Mouse (Mus musculus): ENCODE measurements around the gene Tmprss13.

Tmprss13 gene

GRCm38 (mm10) chr9:45382336-45382735, 63.4 kb downstream of the Tmprss13 start:
- DNase-seq (ENCODE audit: extremely low read depth, low read depth) = no peak

DNA sequence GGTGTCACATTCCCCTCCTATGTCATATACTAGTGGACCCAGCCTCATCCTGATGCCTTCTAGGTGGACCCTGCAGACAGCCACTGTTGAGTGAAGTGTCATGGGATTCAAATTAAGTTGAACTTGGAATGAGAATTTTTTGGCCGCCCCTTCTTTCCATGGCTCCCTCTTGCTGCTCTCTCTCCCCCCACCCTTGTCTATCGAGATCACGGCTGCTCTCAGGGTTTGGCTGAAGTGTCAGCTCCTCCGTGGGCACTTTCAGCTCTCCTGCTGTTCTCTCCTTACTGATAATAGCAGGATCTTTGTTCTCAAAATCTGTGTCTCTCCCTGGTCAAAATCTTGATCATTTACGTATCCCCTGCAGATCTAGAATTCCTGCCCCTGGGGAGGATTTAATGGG, 63.9 kb downstream of the Tmprss13 start:
- DNase-seq (ENCODE audit: extremely low read depth, low read depth) = no peak

DNA sequence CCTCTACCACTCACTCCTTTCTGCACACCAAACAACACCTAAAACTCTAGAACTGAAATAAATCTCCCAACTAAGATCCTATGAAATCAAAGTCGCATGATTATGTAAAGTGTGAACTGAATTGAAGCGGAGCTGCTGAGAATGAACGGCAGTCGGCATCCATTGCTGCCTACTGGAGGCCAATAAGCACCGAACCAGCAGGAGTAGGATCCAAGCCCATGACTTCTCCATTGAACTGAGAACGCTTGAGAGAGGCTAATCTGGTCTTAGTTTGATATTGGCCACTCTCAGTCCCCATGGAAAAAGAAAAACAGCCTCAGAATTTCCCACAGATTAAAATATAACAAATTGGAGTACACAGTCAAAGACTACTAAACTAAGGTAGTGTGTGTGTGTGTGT, 65.0 kb downstream of the Tmprss13 start:
- no peak for DNase-seq (ENCODE audit: extremely low read depth, low read depth)

GRCm38 (mm10) chr9:45386698-45387097, 67.8 kb downstream of the Tmprss13 start:
- peak; percentile 51 for DNase-seq (ENCODE audit: extremely low read depth, low read depth)

GRCm38 (mm10) chr9:45388385-45388994, 69.6 kb downstream of the Tmprss13 start:
- peak; percentile 50 for DNase-seq (ENCODE audit: extremely low read depth, low read depth)

GRCm38 (mm10) chr9:45389596-45389995, 70.7 kb downstream of the Tmprss13 start:
- DNase-seq (ENCODE audit: extremely low read depth, low read depth) = no peak

- DNase-seq (ENCODE audit: extremely low read depth, low read depth) = no peak
Observed at GRCm38 (mm10) chr9:45391299-45391698, 72.4 kb downstream of the Tmprss13 start.

GRCm38 (mm10) chr9:45395218-45395617, 76.3 kb downstream of the Tmprss13 start:
- no peak for DNase-seq (ENCODE audit: extremely low read depth, low read depth)

DNA sequence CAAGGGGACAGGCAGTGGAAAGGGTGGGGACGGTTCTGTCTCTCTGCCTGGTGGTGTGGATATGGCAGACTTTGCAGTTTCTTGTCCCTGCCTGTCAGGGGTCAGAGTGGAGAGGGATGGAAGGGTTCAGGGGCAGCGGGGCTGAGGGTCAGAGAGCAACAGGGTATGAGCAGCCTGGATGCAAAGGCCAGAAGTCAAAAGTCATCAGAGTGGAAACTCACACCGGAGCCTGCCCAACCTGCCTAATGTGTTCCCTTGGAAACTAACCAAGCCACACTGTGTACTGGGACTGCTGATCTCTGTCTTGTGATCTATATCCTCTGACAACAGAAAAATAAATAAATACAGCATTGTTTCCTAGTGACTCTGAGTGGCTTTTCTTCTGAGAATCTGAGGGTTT, 76.9 kb downstream of the Tmprss13 start:
- no peak for DNase-seq (ENCODE audit: extremely low read depth, low read depth)
